Mouse (Mus musculus): ENCODE measurements around the gene Dgkg. TPM values are rescaled to one million over a fixed set of nuclear protein-coding genes. Genes with fewer than 3 reads are reported as not detected.

Dgkg gene
- polyA plus RNA-seq, 1 experiment: 44.3 TPM

GRCm38 (mm10) chr16:22683605-22684004 lies 26.6 kb upstream of the Dgkg start:
- H3K27me3 ChIP-seq (ENCODE audit: control insufficient read depth, insufficient read depth, low read length): no peaks in the 10 kb centered on the region
- no peaks in the 10 kb centered on the region for H3K4me1 ChIP-seq (ENCODE audit: control insufficient read depth, insufficient read depth, low read length)
- no peak for TF ChIP-seq CTCF (IDR thresholded peaks at IDR 0.05; ENCODE audit: borderline replicate concordance, insufficient read depth, low read depth, low read length)
- no peak for TF ChIP-seq POLR2A (IDR thresholded peaks at IDR 0.05; ENCODE audit: borderline replicate concordance, insufficient read depth, low read length)
- H3K4me3 ChIP-seq (replicated peaks; ENCODE audit: insufficient read depth, low read depth, low read length): no peak overlapping the region
- DNase-seq: no peak
- H3K27ac ChIP-seq (ENCODE audit: insufficient read depth, low read length): no peak overlapping the region
- 64% methylated on average over 3 of the region's 3 CpGs for WGBS

- Histone ChIP-seq H3K27ac (ENCODE audit: insufficient read depth, low read length) (no peak overlapping the region), H3K4me3 (replicated peaks; ENCODE audit: insufficient read depth, low read depth, low read length) (no peak overlapping the region), H3K27me3 (ENCODE audit: control insufficient read depth, insufficient read depth, low read length) (no peaks in the 10 kb centered on the region), H3K4me1 (ENCODE audit: control insufficient read depth, insufficient read depth, low read length) (no peaks in the 10 kb centered on the region)
- no peak for TF ChIP-seq CTCF (IDR thresholded peaks at IDR 0.05; ENCODE audit: borderline replicate concordance, insufficient read depth, low read depth, low read length)
- no peak for TF ChIP-seq POLR2A (IDR thresholded peaks at IDR 0.05; ENCODE audit: borderline replicate concordance, insufficient read depth, low read length)
- no peak for DNase-seq
Measured at GRCm38 (mm10) chr16:22682727-22683126, 25.7 kb upstream of the Dgkg start.

- no peak for DNase-seq
- WGBS: 74% methylated on average over 3 of the region's 3 CpGs
Measured at GRCm38 (mm10) chr16:22679641-22680040, 22.6 kb upstream of the Dgkg start.

GRCm38 (mm10) chr16:22674636-22675035 lies 17.6 kb upstream of the Dgkg start:
- H3K27me3 ChIP-seq (ENCODE audit: control insufficient read depth, insufficient read depth, low read length): no peaks in the 10 kb centered on the region
- DNase-seq: no peak
- no peaks in the 10 kb centered on the region for H3K4me1 ChIP-seq (ENCODE audit: control insufficient read depth, insufficient read depth, low read length)
- H3K27ac ChIP-seq (ENCODE audit: insufficient read depth, low read length): no peak overlapping the region
- H3K4me3 ChIP-seq (replicated peaks; ENCODE audit: insufficient read depth, low read depth, low read length): no peak overlapping the region
- 89% methylated on average over 10 of the region's 10 CpGs for WGBS
- no peak for TF ChIP-seq POLR2A (IDR thresholded peaks at IDR 0.05; ENCODE audit: borderline replicate concordance, insufficient read depth, low read length)
- no peak for TF ChIP-seq CTCF (IDR thresholded peaks at IDR 0.05; ENCODE audit: borderline replicate concordance, insufficient read depth, low read depth, low read length)

More at GRCm38 (mm10) chr16:22679641-22680040, 22.6 kb upstream of the Dgkg start:
- Histone ChIP-seq H3K4me3 (replicated peaks; ENCODE audit: insufficient read depth, low read depth, low read length) (no peak overlapping the region), H3K4me1 (ENCODE audit: control insufficient read depth, insufficient read depth, low read length) (no peaks in the 10 kb centered on the region), H3K27ac (ENCODE audit: insufficient read depth, low read length) (no peak overlapping the region), H3K27me3 (ENCODE audit: control insufficient read depth, insufficient read depth, low read length) (no peaks in the 10 kb centered on the region)
- no peak for TF ChIP-seq POLR2A (IDR thresholded peaks at IDR 0.05; ENCODE audit: borderline replicate concordance, insufficient read depth, low read length)
- TF ChIP-seq CTCF (IDR thresholded peaks at IDR 0.05; ENCODE audit: borderline replicate concordance, insufficient read depth, low read depth, low read length): no peak

- Histone ChIP-seq H3K27ac (ENCODE audit: insufficient read depth, low read length) (no peak overlapping the region), H3K4me1 (ENCODE audit: control insufficient read depth, insufficient read depth, low read length) (no peaks in the 10 kb centered on the region), H3K4me3 (replicated peaks; ENCODE audit: insufficient read depth, low read depth, low read length) (no peak overlapping the region), H3K27me3 (ENCODE audit: control insufficient read depth, insufficient read depth, low read length) (no peaks in the 10 kb centered on the region)
- no peak for TF ChIP-seq POLR2A (IDR thresholded peaks at IDR 0.05; ENCODE audit: borderline replicate concordance, insufficient read depth, low read length)
- TF ChIP-seq CTCF (IDR thresholded peaks at IDR 0.05; ENCODE audit: borderline replicate concordance, insufficient read depth, low read depth, low read length): no peak
- no peak for DNase-seq
- 74% methylated on average over 4 of the region's 4 CpGs for WGBS
Measured at GRCm38 (mm10) chr16:22674164-22674563, 17.1 kb upstream of the Dgkg start.

GRCm38 (mm10) chr16:22664033-22664432 lies 7.0 kb upstream of the Dgkg start:
- Histone ChIP-seq H3K27me3 (ENCODE audit: control insufficient read depth, insufficient read depth, low read length) (no peaks in the 10 kb centered on the region), H3K4me3 (replicated peaks; ENCODE audit: insufficient read depth, low read depth, low read length) (no peak overlapping the region), H3K4me1 (ENCODE audit: control insufficient read depth, insufficient read depth, low read length) (no peaks in the 10 kb centered on the region), H3K27ac (ENCODE audit: insufficient read depth, low read length) (no peak overlapping the region)
- no peak for DNase-seq
- TF ChIP-seq POLR2A (IDR thresholded peaks at IDR 0.05; ENCODE audit: borderline replicate concordance, insufficient read depth, low read length): no peak
- no peak for TF ChIP-seq CTCF (IDR thresholded peaks at IDR 0.05; ENCODE audit: borderline replicate concordance, insufficient read depth, low read depth, low read length)
- WGBS: 93% methylated on average over 4 of the region's 4 CpGs

- TF ChIP-seq CTCF (IDR thresholded peaks at IDR 0.05; ENCODE audit: borderline replicate concordance, insufficient read depth, low read depth, low read length) (no peak), POLR2A (IDR thresholded peaks at IDR 0.05; ENCODE audit: borderline replicate concordance, insufficient read depth, low read length) (no peak)
- no peak overlapping the region for H3K4me3 ChIP-seq (replicated peaks; ENCODE audit: insufficient read depth, low read depth, low read length)
- WGBS: 71% methylated on average over 2 of the region's 2 CpGs
- no peaks in the 10 kb centered on the region for H3K27me3 ChIP-seq (ENCODE audit: control insufficient read depth, insufficient read depth, low read length)
- no peaks in the 10 kb centered on the region for H3K4me1 ChIP-seq (ENCODE audit: control insufficient read depth, insufficient read depth, low read length)
- DNase-seq: no peak
- H3K27ac ChIP-seq (ENCODE audit: insufficient read depth, low read length): no peak overlapping the region
Measured at GRCm38 (mm10) chr16:22663136-22663535, 6.1 kb upstream of the Dgkg start.

GRCm38 (mm10) chr16:22661076-22661475 lies 4.1 kb upstream of the Dgkg start:
- no peak overlapping the region for H3K4me3 ChIP-seq (replicated peaks; ENCODE audit: insufficient read depth, low read depth, low read length)
- H3K4me1 ChIP-seq (ENCODE audit: control insufficient read depth, insufficient read depth, low read length): no peaks in the 10 kb centered on the region
- 44% methylated on average over 5 of the region's 5 CpGs for WGBS
- no peak for DNase-seq
- TF ChIP-seq POLR2A (IDR thresholded peaks at IDR 0.05; ENCODE audit: borderline replicate concordance, insufficient read depth, low read length): no peak
- TF ChIP-seq CTCF (IDR thresholded peaks at IDR 0.05; ENCODE audit: borderline replicate concordance, insufficient read depth, low read depth, low read length): no peak
- H3K27me3 ChIP-seq (ENCODE audit: control insufficient read depth, insufficient read depth, low read length): no peaks in the 10 kb centered on the region
- H3K27ac ChIP-seq (ENCODE audit: insufficient read depth, low read length): no peak overlapping the region

Data from cerebellum, adult 2 months (tissue).